8 mouse cellular contexts compared by ENCODE assay signal in genomic region chr13:117202755-117203471, GRCm38 (mm10). TPM values are rescaled to one million over a fixed set of nuclear protein-coding genes. Genes with fewer than 3 reads are reported as not detected.
DNase-seq lines count a peak whose midpoint lies in the region; ATAC-seq and TF ChIP-seq lines count a peak whose summit lies in the region.

No protein-coding gene starts in this region.

- H3K9me3 ChIP-seq in hindbrain, embryonic 12.5 days (replicated peaks) = no peaks in the 10 kb centered on the region

- ATAC-seq in frontal cortex, adult (ENCODE audit: low TSS enrichment) = peak; percentile 64; the same call in 1 of the 2 replicates
- ATAC-seq in hindbrain, embryonic 12.5 days (ENCODE audit: low FRiP score) = peak; percentile 62; the same call in 1 of the 2 replicates
- peak; percentile 53; the same call in 1 of the 2 replicates for ATAC-seq in megakaryocyte-erythroid progenitor cell, adult 5-6 weeks (replicated peaks; ENCODE audit: low FRiP score, low TSS enrichment, poor library complexity, severe bottlenecking)

- no peaks in the 10 kb centered on the region for H3K36me3 ChIP-seq in testis, adult 2 months (ENCODE audit: control insufficient read depth, insufficient read depth, low read length)
- no peaks in the 10 kb centered on the region for H3K36me3 ChIP-seq in hindbrain, embryonic 12.5 days

- peak overlapping the region; percentile 32; the same call in 1 of the 2 replicates for H3K4me3 ChIP-seq in testis, adult 2 months (ENCODE audit: control insufficient read depth, low read depth, low read length)
- no peak overlapping the region for H3K4me3 ChIP-seq in cortical plate, adult 2 months (ENCODE audit: insufficient read depth, low read length)
- no peak overlapping the region for H3K4me3 ChIP-seq in hindbrain, embryonic 12.5 days

- H3K4me2 ChIP-seq in hindbrain, embryonic 12.5 days (replicated peaks) = 0 out of 2 replicates have a peak overlapping the region, but pooled peaks have one; percentile 11

- TF ChIP-seq POLR2A in testis, adult 2 months (IDR thresholded peaks at IDR 0.05; ENCODE audit: control insufficient read depth, low read depth, low read length) = no peak
- TF ChIP-seq POLR2A in cortical plate, adult 2 months (IDR thresholded peaks at IDR 0.05; ENCODE audit: extremely low read depth, insufficient read depth, low read length) = no peak

- H3K9ac ChIP-seq in hindbrain, embryonic 12.5 days = no peak overlapping the region

- no peak overlapping the region for H3K27ac ChIP-seq in testis, adult 2 months (ENCODE audit: control insufficient read depth, insufficient read depth, low read depth, low read length)
- no peak overlapping the region for H3K27ac ChIP-seq in cortical plate, adult 2 months (ENCODE audit: insufficient read depth, low read length)
- no peak overlapping the region for H3K27ac ChIP-seq in hindbrain, embryonic 12.5 days

- H3K27me3 ChIP-seq in testis, adult 2 months (ENCODE audit: control insufficient read depth, insufficient read depth, low read length) = no peaks in the 10 kb centered on the region
- H3K27me3 ChIP-seq in hindbrain, embryonic 12.5 days = no peaks in the 10 kb centered on the region

- 45% methylated on average over 19 of the region's 22 CpGs for WGBS in hindbrain, embryonic 12.5 days

- H3K4me1 ChIP-seq in testis, adult 2 months (ENCODE audit: control insufficient read depth, insufficient read depth, low read length) = 0 out of 2 replicates have a peak, but pooled peaks cover 2% of the 10 kb centered on the region
- H3K4me1 ChIP-seq in cortical plate, adult 2 months (ENCODE audit: control insufficient read depth, insufficient read depth, low read length) = no peaks in the 10 kb centered on the region
- H3K4me1 ChIP-seq in hindbrain, embryonic 12.5 days = no peaks in the 10 kb centered on the region

- TF ChIP-seq CTCF in testis, adult 2 months (IDR thresholded peaks at IDR 0.05; ENCODE audit: control insufficient read depth, insufficient read depth, insufficient replicate concordance, low read depth, low read length) = peak; percentile 44; the same call in 1 of the 2 replicates
- TF ChIP-seq CTCF in cortical plate, adult 2 months (IDR thresholded peaks at IDR 0.05; ENCODE audit: extremely low read depth, insufficient read depth, low read length) = peak; percentile 78

- DNase-seq in frontal cortex, postnatal 36 days (ENCODE audit: low spot score in 2 of 2) = no peak
- DNase-seq in testis, postnatal 14 days (ENCODE audit: low spot score) = no peak
- no peak for DNase-seq in urinary bladder, postnatal 4 days (ENCODE audit: low spot score in 2 of 2)

RNA-seq across cellular contexts. Expression of gene Emb, which starts 5.4 kb away (rescaled TPM):
- polyA plus RNA-seq in testis, adult 2 months (2012; rRNA removed) = 5.3 and 9.8 TPM in 2 replicates
- polyA plus RNA-seq in cortical plate, adult 2 months (2012; rRNA removed) = 18.6 and 21.0 TPM in 2 replicates
- polyA plus RNA-seq in hindbrain, embryonic 12.5 days (2016; fragmentation: Nextera tagmentation; extraction: Ambion mirVana) = 15.5 and 16.1 TPM in 2 replicates
- total RNA-seq in megakaryocyte-erythroid progenitor cell, adult 5-6 weeks (2014; fragmentation: Nextera tagmentation) = 3.2 and 9.8 TPM in 2 replicates
- total RNA-seq in megakaryocyte-erythroid progenitor cell, adult 5-6 weeks (2017) = 8.6 and 12.8 TPM in 2 replicates

RNA-seq across cellular contexts. Expression of gene Gm17509, which starts 18.0 kb away (rescaled TPM):
- 0.05 TPM in 1 of 2 replicates, not detected in the other for polyA plus RNA-seq in testis, adult 2 months (2012; rRNA removed)
- polyA plus RNA-seq in cortical plate, adult 2 months (2012; rRNA removed) = 1.5 and 2.0 TPM in 2 replicates
- polyA plus RNA-seq in hindbrain, embryonic 12.5 days (2016; fragmentation: Nextera tagmentation; extraction: Ambion mirVana) = 0.62 and 0.69 TPM in 2 replicates
- not detected in 2 replicates for total RNA-seq in megakaryocyte-erythroid progenitor cell, adult 5-6 weeks (2014; fragmentation: Nextera tagmentation)
- 0.65 TPM in 1 of 2 replicates, not detected in the other for total RNA-seq in megakaryocyte-erythroid progenitor cell, adult 5-6 weeks (2017)
